ENCODE assay signal across 28 mouse cellular contexts in genomic region chr10:117521315-117522270, GRCm38 (mm10).
A peak's percentile ranks its signal among the peaks of the same experiment; 100 is the strongest.
DNase-seq lines count a peak whose midpoint lies in the region; ATAC-seq and TF ChIP-seq lines count a peak whose summit lies in the region.
"Had no signal": no experiment of that assay in that cellular context is flagged by ENCODE, and none has a peak within 500 bp of the region (broad histone marks: within the 10 kb centered on the region; RNA-seq: fewer than 3 reads in every experiment).

No protein-coding gene starts in this region.

- no peak for TF ChIP-seq POLR2A in myocyte (IDR thresholded peaks at IDR 0.05; ENCODE audit: insufficient read length, low read depth)

- WGBS in limb, embryonic 15.5 days, result 29% methylated on average over 23 of the region's 23 CpGs

- peak overlapping the region; percentile 57 for H3K27ac ChIP-seq in limb, embryonic 15.5 days
- H3K27ac ChIP-seq: forebrain, embryonic 15.5 days; heart, embryonic 10.5 days; hindbrain, embryonic 14.5 days; left cerebral cortex, adult 2 months; liver, embryonic 14.5 days; macrophage; midbrain, embryonic 10.5 days; neural tube, embryonic 15.5 days had no signal

- no peak overlapping the region for H3ac ChIP-seq in myocyte (ENCODE audit: control insufficient read depth, insufficient read length)

- H3K36me3 ChIP-seq in limb, embryonic 15.5 days, result no peaks in the 10 kb centered on the region
- no peaks in the 10 kb centered on the region for H3K36me3 ChIP-seq in myocyte (ENCODE audit: control insufficient read depth, insufficient read depth)
- H3K36me3 ChIP-seq: forebrain, embryonic 15.5 days; heart, embryonic 10.5 days; midbrain, embryonic 10.5 days; neural tube, embryonic 15.5 days had no signal

- H3K9me3 ChIP-seq in limb, embryonic 15.5 days, result no peaks in the 10 kb centered on the region
- H3K9me3 ChIP-seq: forebrain, embryonic 15.5 days; heart, embryonic 10.5 days; midbrain, embryonic 10.5 days; neural tube, embryonic 15.5 days had no signal

- no peak overlapping the region for H3K9ac ChIP-seq in limb, embryonic 15.5 days
- H3K9ac ChIP-seq: forebrain, embryonic 15.5 days; hindbrain, embryonic 14.5 days; liver, embryonic 14.5 days; neural tube, embryonic 15.5 days had no signal

- ATAC-seq in limb, embryonic 15.5 days (ENCODE audit: insufficient number of reproducible peaks, low FRiP score, low TSS enrichment, low read depth), result peak; percentile 31; the same call in 1 of the 2 replicates
- ATAC-seq: activated CD4-positive, CD25-positive, alpha-beta regulatory T cell, adult 4 months; forebrain, embryonic 15.5 days; inflammation-experienced regulatory T-cells, adult 6 months; midbrain, embryonic 16.5 days had no signal

- peaks cover 26% of the 10 kb centered on the region for H3K4me1 ChIP-seq in limb, embryonic 15.5 days
- H3K4me1 ChIP-seq: forebrain, embryonic 15.5 days had no signal

- no peak overlapping the region for H3K4me3 ChIP-seq in limb, embryonic 15.5 days
- no peak overlapping the region for H3K4me3 ChIP-seq in myocyte
- H3K4me3 ChIP-seq: forebrain, embryonic 15.5 days; heart, embryonic 10.5 days; left cerebral cortex, adult 2 months; midbrain, embryonic 10.5 days; neural tube, embryonic 15.5 days had no signal

- peak; percentile 30 to 50 for DNase-seq in lung, adult 18-20 months
- no peak for DNase-seq in lung, postnatal 14 days
- DNase-seq in brain, adult 2 months (ENCODE audit: low read depth, low spot score), result peak; percentile 70
- no peak for DNase-seq in layer of hippocampus, adult 11-12 months (ENCODE audit: low spot score)
- DNase-seq in layer of hippocampus, postnatal 36 days, result no peak
- no peak for DNase-seq in frontal cortex, postnatal 14 days (ENCODE audit: low spot score in 2 of 2)
- DNase-seq: adrenal gland, adult 8-10 months; cerebellum, adult 9-10 months; gastrocnemius, postnatal 10 days; heart, postnatal 4 days; kidney, adult 2 months; kidney, postnatal 14 days; right cerebral cortex, postnatal 25 days; spleen, adult 18-20 months; thymus, postnatal 14 days had no signal

- H3K4me2 ChIP-seq in limb, embryonic 15.5 days, result no peak overlapping the region
- peak overlapping the region; percentile 12 for H3K4me2 ChIP-seq in myocyte (ENCODE audit: low read depth)
- H3K4me2 ChIP-seq: forebrain, embryonic 15.5 days; hindbrain, embryonic 14.5 days; neural tube, embryonic 15.5 days had no signal

- no peaks in the 10 kb centered on the region for H3K79me2 ChIP-seq in myocyte (ENCODE audit: control insufficient read depth, insufficient read depth)

- H3K27me3 ChIP-seq in limb, embryonic 15.5 days, result no peaks in the 10 kb centered on the region
- no peaks in the 10 kb centered on the region for H3K27me3 ChIP-seq in myocyte (ENCODE audit: control insufficient read depth, insufficient read depth, insufficient read length)
- H3K27me3 ChIP-seq: forebrain, embryonic 15.5 days; neural tube, embryonic 15.5 days had no signal

TF ChIP-seq in myocyte, 11 proteins besides CTCF, POLR2A, EP300 and RAD21:
- TF ChIP-seq MYOD1 (IDR thresholded peaks at IDR 0.05; ENCODE audit: control insufficient read depth in 1 of 3, insufficient read length in 2 of 3, low read depth in 2 of 3) (no peak), TCF12 (IDR thresholded peaks at IDR 0.05; ENCODE audit: insufficient read depth, poor library complexity, severe bottlenecking) (no peak), TCF3 (IDR thresholded peaks at IDR 0.05; ENCODE audit: insufficient read length, low read depth) (no peak), CEBPB (IDR thresholded peaks at IDR 0.05; ENCODE audit: insufficient read depth, poor library complexity, severe bottlenecking) (no peak), E2F4 (IDR thresholded peaks at IDR 0.05; ENCODE audit: insufficient read depth) (no peak), MAX (IDR thresholded peaks at IDR 0.05; ENCODE audit: low read depth) (no peak), USF1 (IDR thresholded peaks at IDR 0.05; ENCODE audit: low read depth) (no peak), REST (IDR thresholded peaks at IDR 0.05; ENCODE audit: insufficient read depth, insufficient read length) (no peak), MYOG (IDR thresholded peaks at IDR 0.05; ENCODE audit: control insufficient read depth in 1 of 3, insufficient read depth in 1 of 3, insufficient read length in 2 of 3, low read depth in 2 of 3) (no peak), SRF (IDR thresholded peaks at IDR 0.05; ENCODE audit: control insufficient read depth, insufficient read length, low read depth) (no peak), POLR2AphosphoS2 (IDR thresholded peaks at IDR 0.05; ENCODE audit: insufficient read length, low read depth) (no peak)

Comparison
In these comparisons a context has a peak if more than half of its experiments do, and no peak if none do; other contexts are left out.
1. DNase-seq: peak in lung, adult 18-20 months (2 of 2) and brain, adult 2 months (single experiment); none in lung, postnatal 14 days (single experiment), layer of hippocampus, adult 11-12 months (single experiment), layer of hippocampus, postnatal 36 days (0 of 2) and frontal cortex, postnatal 14 days (0 of 2).